Mouse (Mus musculus) gastrocnemius, adult 2 months (tissue): ENCODE measurements at regions not wholly inside any gene's neighbourhood (a gene's known extent, or its start where the extent isn't known, plus 50 kb on each side); places are given as distances from the start of the nearest gene placed in this dataset.

ENCODE experiments used
- DNase-seq: peaks from one replicate; pipeline ENCODE4 v3.0.0; 2022
- H3K27ac ChIP-seq: fragments of 200-600 bp; 2 replicates; pipeline ENCODE4 v1.8.1; 2022; ENCODE audit warnings: mild to moderate bottlenecking
- H3K4me3 ChIP-seq: fragments of 200-600 bp; 2 replicates; pipeline ENCODE4 v1.8.1; 2022; ENCODE audit warnings: mild to moderate bottlenecking, moderate library complexity
- CTCF ChIP-seq: fragments of 200-600 bp; IDR thresholded peaks from 2 replicates; pipeline ENCODE4 v1.8.1; 2022; ENCODE audit warnings: antibody characterized with exemption, mild to moderate bottlenecking, moderate library complexity
- intact Hi-C: fragments of 180-260 bp; cut with DNase I; formaldehyde crosslinking; loops from one replicate; pipeline ENCODE4 v1.15.1; 2025

GRCm38 (mm10) chr14:105632335-105632734 is 264.3 kb downstream of the Spry2 start:
- H3K27ac ChIP-seq: no peak overlapping the region
- intact Hi-C loops: no loop called here
- H3K4me3 ChIP-seq: no peak overlapping the region
- no peak for DNase-seq
- no peak for TF ChIP-seq CTCF

DNA sequence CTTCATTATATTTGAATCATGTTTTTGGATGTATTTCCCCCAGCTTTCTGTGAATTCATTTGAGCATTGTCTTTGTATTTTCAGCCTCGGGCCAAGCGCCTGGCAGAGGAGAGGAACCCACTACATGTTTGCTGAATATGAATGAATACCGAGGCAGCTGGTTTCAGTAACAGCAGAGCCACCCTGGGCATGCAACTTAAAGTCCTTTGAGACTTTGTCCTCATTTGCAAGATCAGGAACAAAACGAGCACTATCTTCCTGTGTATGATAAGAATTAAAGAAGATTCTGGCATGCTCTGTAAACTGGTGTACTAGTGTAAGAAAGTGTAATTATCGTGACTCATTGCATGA is 265.0 kb downstream of the Spry2 start:
- Histone ChIP-seq H3K4me3 (no peak overlapping the region), H3K27ac (no peak overlapping the region)
- TF ChIP-seq CTCF: no peak
- DNase-seq: no peak
- intact Hi-C loops: no loop called here

DNA sequence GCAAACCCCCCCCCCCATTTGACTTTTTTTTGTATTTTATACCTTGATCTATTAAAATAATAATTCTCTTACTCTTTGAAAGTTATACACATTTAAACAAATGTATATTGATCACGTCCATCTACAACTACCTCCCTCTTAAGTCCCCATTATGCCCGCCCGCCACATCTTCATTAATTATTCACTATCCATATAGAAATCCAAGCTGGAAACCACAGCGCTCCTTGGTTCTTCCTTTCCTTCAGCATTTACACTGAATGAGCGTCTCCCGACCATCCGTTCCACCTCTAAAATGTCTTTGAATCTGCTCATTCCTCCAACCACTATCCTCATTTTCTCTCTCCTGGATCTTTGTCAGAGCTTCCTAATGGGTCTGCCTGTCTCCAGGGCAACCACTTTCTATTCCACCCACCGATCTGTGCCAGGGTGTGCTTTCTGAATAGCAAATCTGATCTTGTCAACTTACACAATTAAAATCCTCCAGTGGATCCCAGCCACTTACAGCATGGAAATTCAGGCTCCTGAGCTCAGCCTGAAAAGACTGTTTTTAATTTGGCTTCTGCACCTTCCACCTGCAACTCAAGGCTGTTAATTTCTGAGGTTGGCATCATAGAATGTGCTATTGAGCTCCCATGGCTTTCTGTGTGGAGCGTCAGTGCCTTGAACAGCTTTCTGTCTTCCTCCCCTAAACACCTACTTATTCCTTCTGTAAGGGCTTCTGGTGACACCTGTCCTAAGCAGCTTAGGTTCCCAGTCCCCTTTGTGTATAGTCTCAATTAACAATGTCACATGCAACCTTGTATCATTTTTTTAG is 265.5 kb downstream of the Spry2 start:
- H3K4me3 ChIP-seq: no peak overlapping the region
- DNase-seq: no peak
- intact Hi-C loops: no loop called here
- no peak overlapping the region for H3K27ac ChIP-seq
- no peak for TF ChIP-seq CTCF

DNA sequence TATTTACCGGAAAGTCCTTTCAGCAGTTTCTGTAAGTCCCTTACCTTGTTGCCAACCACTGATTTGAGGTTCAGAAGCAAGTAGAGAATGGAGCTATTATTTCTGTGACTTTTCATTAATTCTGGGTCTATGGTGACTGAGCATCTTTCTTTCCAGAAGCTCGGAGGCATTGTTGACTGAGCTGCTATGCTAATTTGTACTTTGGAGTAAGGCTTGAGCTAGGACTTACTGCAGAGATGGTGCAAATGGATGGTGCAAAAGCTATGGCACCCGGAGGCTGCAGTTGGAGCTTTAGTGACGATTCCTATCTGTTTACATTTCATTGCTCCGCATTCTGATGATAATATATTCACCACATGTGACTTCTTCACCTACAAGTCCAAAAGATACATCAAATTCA is 266.2 kb downstream of the Spry2 start:
- intact Hi-C loops: no loop called here
- DNase-seq: no peak
- TF ChIP-seq CTCF: no peak
- Histone ChIP-seq H3K4me3 (no peak overlapping the region), H3K27ac (no peak overlapping the region)

DNA sequence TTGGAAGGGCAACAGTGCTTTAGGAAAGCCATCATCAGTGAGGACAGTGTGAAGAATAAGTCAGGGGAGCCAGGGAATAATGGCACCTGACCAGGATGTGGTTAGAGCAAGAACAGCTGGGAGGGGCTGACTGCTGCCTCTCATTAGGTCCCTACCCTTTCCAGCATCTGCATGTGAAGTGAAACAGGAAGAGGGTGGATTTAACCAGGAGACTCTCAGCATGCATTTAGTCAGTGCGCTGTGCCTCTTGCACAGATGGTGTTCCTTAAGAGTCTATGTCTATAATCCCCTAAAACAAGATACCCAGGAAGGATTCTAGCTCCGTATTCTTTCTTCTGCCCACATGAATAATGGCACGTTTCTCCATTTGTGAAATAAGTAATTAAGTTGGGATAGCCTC is 267.9 kb downstream of the Spry2 start:
- intact Hi-C loops: no loop called here
- H3K4me3 ChIP-seq: no peak overlapping the region
- no peak for TF ChIP-seq CTCF
- no peak for DNase-seq
- no peak overlapping the region for H3K27ac ChIP-seq

GRCm38 (mm10) chr14:105624387-105624786 is 272.2 kb downstream of the Spry2 start:
- intact Hi-C loops: no loop called here
- Histone ChIP-seq H3K4me3 (no peak overlapping the region), H3K27ac (no peak overlapping the region)
- no peak for DNase-seq
- TF ChIP-seq CTCF: no peak

DNA sequence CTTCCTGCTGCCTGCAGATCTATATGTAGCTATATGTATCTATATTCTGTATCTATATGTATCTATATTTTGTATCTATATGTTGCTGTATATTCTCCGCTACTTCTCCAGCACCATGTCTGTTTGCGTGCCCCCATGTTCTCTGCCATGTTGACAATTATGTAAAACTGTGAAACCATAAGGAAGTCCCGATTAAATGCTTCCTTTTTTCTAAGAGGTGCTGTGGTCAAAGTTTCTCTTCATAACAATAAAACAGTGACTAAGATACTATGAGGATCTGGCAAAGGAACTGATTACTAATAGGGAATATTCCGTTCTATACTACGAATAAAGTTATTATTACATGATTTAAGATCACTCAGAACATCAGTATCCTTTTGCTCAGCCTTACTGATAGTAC is 274.5 kb downstream of the Spry2 start:
- H3K27ac ChIP-seq: no peak overlapping the region
- TF ChIP-seq CTCF: no peak
- no peak overlapping the region for H3K4me3 ChIP-seq
- intact Hi-C loops: no loop called here
- no peak for DNase-seq

- DNase-seq: no peak
- intact Hi-C loops: no loop called here
- H3K4me3 ChIP-seq: no peak overlapping the region
- TF ChIP-seq CTCF: no peak
- no peak overlapping the region for H3K27ac ChIP-seq
These were observed 275.5 kb downstream of the Spry2 start for GRCm38 (mm10) chr14:105621124-105621523.

- Histone ChIP-seq H3K27ac (no peak overlapping the region), H3K4me3 (no peak overlapping the region)
- intact Hi-C loops: no loop called here
- DNase-seq: no peak
- no peak for TF ChIP-seq CTCF
These were observed 277.2 kb downstream of the Spry2 start for GRCm38 (mm10) chr14:105619449-105619848.

- H3K27ac ChIP-seq: no peak overlapping the region
- H3K4me3 ChIP-seq: no peak overlapping the region
- intact Hi-C loops: no loop called here
- TF ChIP-seq CTCF: no peak
- peak; percentile 21 for DNase-seq
These were observed 280.9 kb downstream of the Spry2 start for GRCm38 (mm10) chr14:105615766-105616165.

GRCm38 (mm10) chr14:105612794-105613193 is 283.8 kb downstream of the Spry2 start:
- DNase-seq: no peak
- Histone ChIP-seq H3K27ac (no peak overlapping the region), H3K4me3 (no peak overlapping the region)
- intact Hi-C loops: no loop called here
- no peak for TF ChIP-seq CTCF

- intact Hi-C loops: no loop called here
- TF ChIP-seq CTCF: no peak
- Histone ChIP-seq H3K27ac (no peak overlapping the region), H3K4me3 (no peak overlapping the region)
- no peak for DNase-seq
These were observed 287.8 kb downstream of the Spry2 start for GRCm38 (mm10) chr14:105608804-105609203.

DNA sequence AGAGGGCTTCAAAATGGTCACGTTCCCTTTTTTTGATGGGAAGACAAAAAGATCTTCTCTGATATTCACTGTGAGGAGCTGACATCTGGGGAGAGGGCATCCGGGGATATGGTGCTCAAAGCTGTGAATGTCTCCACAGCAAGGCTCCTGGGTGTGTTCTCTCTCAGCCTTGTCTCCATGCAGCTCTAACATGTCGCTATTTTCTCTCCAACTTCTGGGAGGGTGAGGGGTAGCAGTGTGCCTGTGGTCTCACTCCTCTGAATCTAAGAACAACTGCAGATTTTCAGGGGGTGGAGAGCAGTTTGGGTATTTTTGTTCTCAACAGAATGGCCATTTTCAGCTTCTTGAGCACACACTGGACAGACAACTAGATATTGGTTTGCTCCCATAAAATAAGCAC is 290.1 kb downstream of the Spry2 start:
- intact Hi-C loops: no loop called here
- no peak overlapping the region for H3K4me3 ChIP-seq
- no peak for TF ChIP-seq CTCF
- DNase-seq: no peak
- H3K27ac ChIP-seq: no peak overlapping the region

GRCm38 (mm10) chr14:105604451-105604850 is 292.2 kb downstream of the Spry2 start:
- Histone ChIP-seq H3K27ac (no peak overlapping the region), H3K4me3 (no peak overlapping the region)
- intact Hi-C loops: no loop called here
- no peak for DNase-seq
- no peak for TF ChIP-seq CTCF
